Mouse (Mus musculus) frontal cortex, postnatal 36 days (tissue): Measurements from ENCODE around the gene Gm43191.
"Not testable (repeated sequence)": the region's sequence is repeated elsewhere in the genome, so short reads cannot be mapped to it uniquely, and the experiment has no call there.

Experiments
- DNase-seq, 2 experiments: peaks; one replicate each; pipeline ENCODE4 v3.0.0; 2022; ENCODE audit warnings: low spot score in 2 of 2

Gm43191 gene

DNA sequence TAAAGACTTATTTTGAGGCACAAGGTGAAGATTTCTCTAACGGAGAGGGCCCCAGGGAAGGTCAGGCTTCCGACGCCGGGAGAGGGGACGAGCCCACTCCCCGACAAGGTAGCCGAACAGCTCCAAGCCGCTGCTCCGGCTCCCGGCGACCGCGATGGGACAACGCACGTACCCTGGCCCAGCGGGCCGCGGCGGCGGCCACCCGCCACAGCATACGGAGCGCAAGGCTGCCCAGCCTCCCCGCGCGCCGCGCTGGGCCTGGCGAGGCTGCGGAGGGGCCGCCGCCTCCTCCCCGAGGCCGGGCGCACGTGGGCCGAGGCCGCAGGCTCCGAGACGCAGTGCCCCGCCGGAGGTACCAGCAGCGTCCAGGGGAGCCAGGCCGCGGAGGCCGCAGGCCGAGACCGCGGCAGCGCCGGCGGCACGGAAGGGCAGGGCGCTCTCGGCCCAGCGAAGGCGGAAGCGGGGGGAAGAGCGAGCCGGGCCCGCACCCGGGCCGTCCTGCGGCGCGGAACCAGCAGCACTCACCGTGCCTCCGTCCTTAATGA lies 19.1 kb downstream of the Gm43191 start:
- peak; percentile 35 to 49 for DNase-seq

DNA sequence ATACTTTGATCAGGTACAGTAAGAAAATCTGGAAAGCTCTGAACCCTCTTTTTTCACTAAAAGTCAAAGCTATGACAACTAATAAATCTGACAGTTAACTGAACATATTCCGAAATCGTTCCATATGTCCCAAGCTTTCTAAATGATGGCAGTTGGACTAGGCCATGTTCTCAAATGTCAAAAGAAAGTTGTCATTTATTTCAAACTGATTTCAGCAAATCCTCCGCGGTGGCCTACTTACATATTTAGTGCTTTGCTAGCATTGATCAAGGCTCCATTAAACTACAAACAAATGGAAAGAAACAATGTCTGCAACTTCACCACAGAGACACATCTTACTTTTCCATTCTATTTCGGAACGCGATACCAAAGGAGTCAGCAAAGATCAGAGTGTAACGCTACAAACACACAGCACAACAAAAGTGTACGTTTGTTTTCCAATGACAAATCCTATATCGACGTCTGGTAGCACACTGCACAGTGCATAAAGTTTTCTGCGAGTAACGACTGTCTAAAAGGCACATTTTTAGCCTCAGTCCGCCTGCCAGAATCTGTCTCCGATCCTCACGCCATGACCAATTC lies 19.7 kb downstream of the Gm43191 start:
- no peak for DNase-seq

DNA sequence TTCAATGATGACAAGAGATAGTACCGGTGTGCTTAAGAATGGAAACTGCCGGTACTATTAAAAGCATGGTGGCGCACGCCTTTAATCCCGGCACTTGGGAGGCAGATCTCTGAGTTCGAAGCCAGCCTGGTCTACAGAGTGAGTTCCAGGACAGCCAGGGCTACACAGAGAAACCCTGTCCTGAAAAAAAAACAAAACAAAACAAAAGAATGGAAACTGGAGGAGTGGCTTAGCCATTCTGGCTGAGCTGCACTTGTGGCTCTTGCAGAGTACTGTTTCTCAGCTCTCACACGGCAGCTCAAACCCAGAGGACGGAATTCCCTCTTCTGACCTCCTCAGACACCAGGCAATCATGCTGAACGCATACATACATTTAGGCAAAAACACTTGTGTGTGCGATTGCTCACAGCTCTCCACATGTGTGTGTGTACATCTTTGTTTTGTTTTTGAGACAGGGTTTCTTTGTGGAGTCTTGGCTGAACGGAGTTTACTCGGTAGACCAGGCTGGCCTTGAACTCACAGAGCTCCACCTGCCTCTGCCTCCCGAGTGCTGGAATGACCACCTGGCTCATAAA lies 21.1 kb downstream of the Gm43191 start:
- DNase-seq, result no peak

DNA sequence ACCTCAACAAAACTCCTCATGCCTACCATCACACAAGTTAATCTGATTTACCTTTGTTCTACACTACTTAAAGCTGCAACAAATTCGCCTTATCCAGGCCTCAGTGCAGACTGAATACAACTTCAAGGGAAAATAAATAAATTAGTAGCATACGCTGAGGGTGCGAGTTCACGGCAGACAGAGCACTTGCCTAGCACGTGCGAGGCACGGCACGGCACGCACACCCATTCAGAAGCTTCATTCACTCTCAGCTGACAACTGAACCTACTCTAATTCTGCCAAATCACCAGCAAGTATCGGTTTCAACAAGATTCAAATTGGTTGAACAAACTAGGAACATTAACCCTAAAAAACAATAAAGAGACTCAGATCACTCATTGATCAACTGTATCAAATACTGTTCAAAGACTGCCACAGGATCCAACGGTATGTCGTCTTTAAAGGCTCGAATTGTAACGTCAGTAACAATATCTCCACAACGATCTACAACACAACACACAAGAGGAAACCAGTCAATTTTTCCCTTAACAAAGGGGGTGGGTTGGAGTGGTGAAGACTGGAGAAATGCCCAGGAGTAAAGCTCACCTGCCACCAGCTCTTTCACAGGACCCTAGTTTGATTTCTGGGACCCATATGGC lies 22.0 kb downstream of the Gm43191 start:
- no peak for DNase-seq

GRCm38 (mm10) chr3:116656184-116656965 lies 24.7 kb downstream of the Gm43191 start:
- no peak for DNase-seq

- DNase-seq, result not testable (repeated sequence)
Measured at GRCm38 (mm10) chr3:116654051-116654450, 27.0 kb downstream of the Gm43191 start.

GRCm38 (mm10) chr3:116653278-116653945 lies 27.6 kb downstream of the Gm43191 start:
- no peak for DNase-seq

GRCm38 (mm10) chr3:116652033-116652446 lies 29.0 kb downstream of the Gm43191 start:
- peak in 1 of 2 experiments; percentile 20 for DNase-seq

DNA sequence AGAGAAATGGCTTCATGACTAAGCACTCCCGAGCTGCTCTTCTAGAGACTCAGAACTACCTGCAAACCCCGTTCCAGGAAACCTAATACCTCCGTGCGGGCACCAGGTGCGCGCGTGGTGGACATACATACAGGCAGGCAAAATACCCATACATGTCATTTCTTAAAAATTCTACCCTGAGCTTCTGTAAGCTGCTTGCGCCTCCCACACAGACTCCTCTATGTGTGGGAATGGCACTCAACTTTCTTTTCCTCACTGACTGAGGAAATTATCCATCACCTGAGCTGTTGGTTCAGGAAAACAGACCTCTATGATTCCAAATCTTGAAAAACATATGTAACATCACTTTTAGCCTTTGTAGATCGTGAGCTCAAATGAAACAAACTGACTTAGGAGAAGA lies 30.4 kb downstream of the Gm43191 start:
- peak in 1 of 2 experiments; percentile 23 for DNase-seq

- DNase-seq, result no peak
Measured at GRCm38 (mm10) chr3:116648805-116649204, 32.3 kb downstream of the Gm43191 start.

GRCm38 (mm10) chr3:116646387-116646786 lies 34.7 kb downstream of the Gm43191 start:
- no peak for DNase-seq

DNA sequence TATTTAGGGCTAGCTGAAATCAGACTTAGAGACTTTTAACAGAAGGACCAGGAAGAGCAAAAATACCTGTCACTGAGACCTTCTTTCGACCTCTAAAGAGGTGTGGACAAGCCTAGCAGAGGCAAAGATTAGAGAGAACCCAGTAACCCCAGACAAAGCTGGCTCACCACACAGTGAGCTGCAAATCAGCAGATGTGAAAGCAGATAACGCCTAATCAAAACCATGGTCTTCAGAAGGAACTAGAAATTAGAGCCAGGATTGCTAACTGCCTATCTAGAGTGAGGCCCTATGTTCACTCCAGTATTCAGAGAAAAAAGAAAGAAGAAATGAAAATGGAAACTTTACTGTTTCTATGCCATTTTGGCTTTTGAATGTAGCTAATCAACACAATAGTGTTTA lies 38.7 kb downstream of the Gm43191 start:
- no peak for DNase-seq

DNA sequence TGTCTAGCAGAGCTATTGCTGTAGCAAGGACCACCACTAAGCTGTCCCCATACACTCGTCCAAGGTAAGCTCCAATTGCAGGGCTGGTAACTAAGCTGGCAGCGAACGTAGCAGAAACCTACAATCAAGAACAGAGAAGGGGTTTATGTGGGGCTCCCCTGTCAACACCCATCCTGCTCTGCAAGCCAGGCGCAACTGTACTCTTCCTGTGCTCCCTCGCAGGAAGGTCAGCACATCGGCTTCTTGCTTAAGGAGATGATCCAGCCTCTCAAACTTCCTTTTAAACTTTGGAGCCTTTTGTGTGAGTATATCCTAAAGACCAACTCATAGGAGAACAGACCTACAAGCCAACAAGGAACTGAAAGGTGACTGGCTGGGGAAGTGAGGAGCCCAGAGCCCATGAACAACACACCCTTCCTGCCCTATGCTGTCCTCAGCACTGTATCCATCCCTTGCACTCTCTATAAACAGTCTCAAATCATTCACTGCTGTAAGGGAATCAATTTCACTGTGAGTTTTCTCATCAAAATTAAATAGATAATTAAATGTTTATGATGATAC lies 39.2 kb downstream of the Gm43191 start:
- DNase-seq, result no peak

- no peak for DNase-seq
Measured at GRCm38 (mm10) chr3:116640024-116640423, 41.0 kb downstream of the Gm43191 start.

DNA sequence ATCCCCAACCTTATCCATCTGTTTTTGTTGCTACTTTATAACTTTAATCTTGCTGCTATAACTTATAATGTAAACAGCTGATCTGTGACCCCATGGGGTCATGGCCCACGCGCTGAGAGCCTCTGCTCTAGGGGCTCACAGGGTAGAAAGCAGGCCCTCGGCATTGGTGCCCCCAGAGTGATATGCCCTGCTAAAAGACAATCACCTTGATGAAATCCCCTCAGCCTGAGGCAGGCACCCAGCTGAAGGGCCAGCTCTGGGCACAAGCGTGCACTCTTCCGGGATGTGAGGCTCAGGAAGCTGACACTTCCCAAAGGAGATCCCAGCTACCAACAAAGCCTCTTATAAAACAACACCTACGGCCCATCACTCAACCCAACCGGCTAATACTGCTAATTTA lies 42.5 kb downstream of the Gm43191 start:
- no peak for DNase-seq

DNA sequence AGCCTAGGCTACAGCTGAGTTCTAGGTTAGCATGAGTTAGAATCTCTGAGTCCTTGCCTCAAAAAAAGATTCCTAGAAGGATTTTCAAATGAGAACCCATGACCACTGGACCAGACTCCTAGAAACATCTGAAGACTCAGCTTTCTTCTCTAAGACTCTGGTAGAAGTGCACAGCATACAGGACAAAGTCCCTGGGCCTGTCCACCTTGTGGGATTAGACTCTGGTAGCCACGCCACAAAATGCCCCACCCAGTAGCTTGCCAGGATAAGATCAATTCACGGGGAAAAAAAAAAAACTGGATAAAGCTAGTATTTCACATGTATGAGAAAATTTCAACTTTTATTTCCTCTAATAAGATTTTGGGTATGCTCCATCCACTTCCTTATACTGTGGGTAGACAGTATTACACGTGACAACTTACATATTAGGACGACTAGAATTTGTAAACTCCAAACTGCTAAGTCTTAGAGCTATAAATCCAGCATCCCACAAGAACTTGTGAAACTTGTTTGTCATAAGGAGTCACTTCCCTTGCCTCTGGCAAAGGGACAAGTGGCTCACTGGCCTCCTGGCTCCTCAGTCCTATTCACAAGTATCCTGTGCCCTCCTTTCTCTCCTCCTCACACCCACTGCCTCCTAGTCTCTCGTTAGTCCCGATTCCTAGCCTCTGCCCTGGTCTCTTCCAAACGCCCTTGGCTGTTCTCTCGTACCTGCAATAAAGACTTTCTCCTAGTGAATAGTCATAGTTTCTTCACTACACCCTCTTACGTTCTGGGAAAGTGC lies 43.2 kb downstream of the Gm43191 start:
- DNase-seq, result no peak

DNA sequence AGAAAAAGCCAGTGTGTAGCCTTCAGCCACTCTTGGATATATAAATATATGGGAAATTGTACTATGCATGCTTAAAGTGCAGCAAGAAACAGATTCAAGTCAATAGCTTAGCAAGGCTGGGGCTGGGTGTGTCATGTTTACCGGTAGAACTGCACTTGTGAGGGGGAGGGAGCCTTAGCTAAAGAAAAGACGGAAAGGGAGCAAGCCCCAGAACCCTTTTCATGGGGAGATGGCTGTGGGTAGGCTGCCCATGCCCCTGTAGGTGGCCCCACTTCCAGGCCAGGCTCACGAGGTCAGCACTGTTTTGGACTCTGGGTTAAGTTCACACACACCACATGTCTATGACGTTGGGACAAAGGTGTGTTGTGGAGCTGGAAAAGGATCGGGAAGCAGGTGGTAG lies 45.3 kb downstream of the Gm43191 start:
- no peak for DNase-seq

DNA sequence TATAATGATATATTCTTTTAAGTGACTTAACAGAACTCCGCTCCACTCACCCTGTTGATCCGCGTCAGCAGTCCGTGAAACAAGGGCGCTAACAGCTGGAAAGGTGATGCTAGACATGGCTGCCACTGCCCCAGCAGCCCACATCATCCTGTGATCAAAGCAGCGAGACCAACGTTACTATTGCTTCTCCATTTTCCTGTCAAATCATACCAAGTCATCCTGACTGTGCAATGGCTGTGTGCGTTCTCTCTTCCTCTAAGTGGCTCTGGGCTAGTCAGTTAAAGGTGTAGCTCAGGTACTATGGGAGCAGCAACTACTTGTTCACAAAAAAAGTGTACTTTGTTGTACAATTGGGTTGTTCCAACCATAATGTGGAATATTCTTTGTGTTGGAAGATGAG lies 46.2 kb downstream of the Gm43191 start:
- no peak for DNase-seq

GRCm38 (mm10) chr3:116634091-116634490 lies 47.0 kb downstream of the Gm43191 start:
- no peak for DNase-seq

GRCm38 (mm10) chr3:116632971-116633370 lies 48.1 kb downstream of the Gm43191 start:
- no peak for DNase-seq

GRCm38 (mm10) chr3:116631459-116631858 lies 49.6 kb downstream of the Gm43191 start:
- DNase-seq, result no peak
